Mouse (Mus musculus): ENCODE results near the gene Med10. TPM values are rescaled to one million over a fixed set of nuclear protein-coding genes. Genes with fewer than 3 reads are reported as not detected.

Med10 gene
- polyA plus RNA-seq (2014; fragmentation: Illumina TruSeq; extraction: RNeasy Lipid Tissue Mini Kit (QIAGEN cat#74804); ENCODE audit: insufficient read depth, low read depth, low replicate concordance): 49.4 TPM

GRCm38 (mm10) chr13:69802095-69802494 lies at the start of gene Med10:
Med10 (plus strand) TSS chr13:69802395.

Other genes with a start within 250 kb of the Med10 start
- 1.2 TPM for gene Srd5a1, start 191.0 kb upstream of the Med10 start, polyA plus RNA-seq (2014; fragmentation: Illumina TruSeq; extraction: RNeasy Lipid Tissue Mini Kit (QIAGEN cat#74804); ENCODE audit: insufficient read depth, low read depth, low replicate concordance)
- 0.24 TPM for gene Ube2ql1, start 62.5 kb upstream of the Med10 start, polyA plus RNA-seq (2014; fragmentation: Illumina TruSeq; extraction: RNeasy Lipid Tissue Mini Kit (QIAGEN cat#74804); ENCODE audit: insufficient read depth, low read depth, low replicate concordance)

Data from lung, adult 10 weeks (tissue).